Mouse (Mus musculus): ENCODE measurements around the gene Ubald1. TPM values are rescaled to one million over a fixed set of nuclear protein-coding genes. Genes with fewer than 3 reads are reported as not detected.

The Ubald1 gene
- total and polyA plus RNA-seq, 3 experiments, result 9.6 to 53.7 (median 11.6) TPM

GRCm38 (mm10) chr16:4847041-4847440 is 33.1 kb downstream of the Ubald1 start:
- Histone ChIP-seq H3K9me3 (replicated peaks; ENCODE audit: low read length) (no peaks in the 10 kb centered on the region), H3K4me1 (ENCODE audit: control insufficient read depth in 1 of 2, insufficient read depth in 2 of 2) (peaks cover 13 to 29% of the 10 kb centered on the region in 2 experiments), H3K9ac (ENCODE audit: insufficient read depth, low read depth) (no peak overlapping the region), H3K4me3 (replicated peaks in 1 of 3; ENCODE audit: low read depth in 2 of 3, low read length in 2 of 3, poor library complexity in 1 of 3) (no peak overlapping the region), H3K27me3 (replicated peaks) (no peaks in the 10 kb centered on the region), H3K79me2 (replicated peaks; ENCODE audit: control insufficient read depth, extremely low read depth, insufficient read depth, poor library complexity, severe bottlenecking) (no peaks in the 10 kb centered on the region), H3K36me3 (replicated peaks in 1 of 2; ENCODE audit: control insufficient read depth in 1 of 2, insufficient read depth in 1 of 2, low read length in 1 of 2) (no peaks in the 10 kb centered on the region), H3K27ac (ENCODE audit: insufficient read depth, low read depth) (0 out of 2 replicates have a peak overlapping the region, but pooled peaks have one; percentile 7), H3K4me2 (ENCODE audit: insufficient read depth, low read depth, poor library complexity, severe bottlenecking) (peak overlapping the region; percentile 18; the same call in 1 of the 2 replicates)
- in situ Hi-C loops (cut with MboI; ENCODE audit: low pct_ligation_motif_present, low pct_unique_long_range_greater_than_20kb, low sequenced_read_pairs) (no loop called here), dilution Hi-C loops (cut with MboI; ENCODE audit: extremely low pct_ligation_motif_present, extremely low pct_unique_long_range_greater_than_20kb, low sequenced_read_pairs) (no loop called here)
- TF ChIP-seq POLR2AphosphoS2 (IDR thresholded peaks at IDR 0.05; ENCODE audit: low read depth, low read length) (no peak), MYC (IDR thresholded peaks at IDR 0.05; ENCODE audit: low read depth, low read length) (peak; percentile 82), SMC3 (IDR thresholded peaks at IDR 0.05; ENCODE audit: low read depth, low read length) (peak; percentile 22; the same call in 1 of the 2 replicates), RAD21 (IDR thresholded peaks at IDR 0.05; ENCODE audit: low read depth, low read length) (peak; percentile 23), BHLHE40 (IDR thresholded peaks at IDR 0.05; ENCODE audit: low read depth, low read length) (peak; percentile 88), MAX (IDR thresholded peaks at IDR 0.05; ENCODE audit: low read length) (peak; percentile 85), USF2 (conservative IDR thresholded peaks at IDR 0.05; ENCODE audit: low read depth, low read length) (no peak), CTCF (conservative IDR thresholded peaks at IDR 0.05 in 1 of 2, IDR thresholded peaks at IDR 0.05 in 1 of 2; ENCODE audit: low read depth in 2 of 2, low read length in 2 of 2) (no peak), PAX5 (IDR thresholded peaks at IDR 0.05; ENCODE audit: low read length) (no peak), JUND (conservative IDR thresholded peaks at IDR 0.05; ENCODE audit: low read depth, low read length) (peak; percentile 75), TBP (conservative IDR thresholded peaks at IDR 0.05; ENCODE audit: low read depth, low read length) (no peak), MEF2A (IDR thresholded peaks at IDR 0.05; ENCODE audit: borderline replicate concordance, low read depth, low read length) (peak; percentile 95), MAFK (IDR thresholded peaks at IDR 0.05; ENCODE audit: insufficient replicate concordance, low read length) (peak; percentile 73; the same call in 1 of the 2 replicates), SIN3A (IDR thresholded peaks at IDR 0.05; ENCODE audit: low read length) (peak; percentile 73), ZKSCAN1 (IDR thresholded peaks at IDR 0.05; ENCODE audit: borderline replicate concordance, low read depth, low read length) (no peak), MAZ (IDR thresholded peaks at IDR 0.05; ENCODE audit: low read depth, low read length) (peak; percentile 91; the same call in 1 of the 2 replicates), GABPA (IDR thresholded peaks at IDR 0.05; ENCODE audit: insufficient replicate concordance, low read depth, low read length) (no peak), EP300 (IDR thresholded peaks at IDR 0.05; ENCODE audit: low read length) (peak; percentile 100), HCFC1 (IDR thresholded peaks at IDR 0.05; ENCODE audit: low read depth, low read length) (peak; percentile 45), CHD1 (IDR thresholded peaks at IDR 0.05; ENCODE audit: low read depth, low read length) (no peak), ZMIZ1 (IDR thresholded peaks at IDR 0.05; ENCODE audit: low read depth, low read length) (no peak), JUN (IDR thresholded peaks at IDR 0.05; ENCODE audit: insufficient read depth, low read depth, low read length) (peak; percentile 57; the same call in 1 of the 2 replicates), RCOR1 (conservative IDR thresholded peaks at IDR 0.05; ENCODE audit: low read depth, low read length) (peak; percentile 96), NRF1 (IDR thresholded peaks at IDR 0.05; ENCODE audit: low read depth, low read length) (no peak), ZNF384 (IDR thresholded peaks at IDR 0.05; ENCODE audit: low read depth, low read length) (no peak), POLR2A (IDR thresholded peaks at IDR 0.05; ENCODE audit: low read depth, low read length) (no peak), USF1 (IDR thresholded peaks at IDR 0.05; ENCODE audit: low read depth, low read length) (no peak), CHD2 (IDR thresholded peaks at IDR 0.05; ENCODE audit: low read length) (peak; percentile 78), E2F4 (IDR thresholded peaks at IDR 0.05; ENCODE audit: insufficient replicate concordance, low read depth, low read length) (no peak), ELF1 (IDR thresholded peaks at IDR 0.05; ENCODE audit: low read depth, low read length) (peak; percentile 47), TCF12 (IDR thresholded peaks at IDR 0.05; ENCODE audit: low read depth, low read length) (peak; percentile 78), ETS1 (conservative IDR thresholded peaks at IDR 0.05; ENCODE audit: low read depth, low read length) (peak; percentile 84), NELFE (IDR thresholded peaks at IDR 0.05; ENCODE audit: low read depth, low read length) (no peak), KAT2A (IDR thresholded peaks at IDR 0.05; ENCODE audit: insufficient replicate concordance, low read length) (peak; percentile 86), ZC3H11A (IDR thresholded peaks at IDR 0.05; ENCODE audit: low read depth, low read length) (no peak), IRF4 (IDR thresholded peaks at IDR 0.05; ENCODE audit: low read depth, low read length) (peak; percentile 100), UBTF (IDR thresholded peaks at IDR 0.05; ENCODE audit: low read depth, low read length) (no peak), MXI1 (IDR thresholded peaks at IDR 0.05; ENCODE audit: low read depth, low read length) (0 out of 2 replicates have a peak, but pooled peaks have one; percentile 54)
- peak; percentile 95 for DNase-seq (ENCODE audit: extremely low read depth)
